Mouse (Mus musculus): Measurements from ENCODE around the gene Rarres1.

DNA sequence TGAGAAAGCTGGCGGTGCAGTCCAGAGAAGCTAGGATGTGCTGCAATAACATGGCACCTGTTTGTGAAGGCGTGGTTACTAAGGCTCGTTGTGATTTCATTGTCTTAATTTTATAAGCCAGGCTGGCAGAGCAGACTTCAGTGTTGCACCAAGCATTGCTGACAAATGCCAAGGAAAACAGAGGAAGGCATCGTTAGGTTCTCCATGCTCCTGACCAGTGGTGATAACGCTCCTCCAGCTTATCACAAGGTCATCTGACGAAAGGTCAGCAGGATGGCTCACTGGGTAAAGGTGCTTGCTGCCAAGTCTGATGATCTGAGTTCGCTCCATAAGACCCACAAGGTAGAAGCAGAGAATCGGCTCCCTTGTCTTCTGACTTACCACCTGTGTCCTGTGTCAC, 7.4 kb upstream of the Rarres1 start:
- TF ChIP-seq CTCF (IDR thresholded peaks at IDR 0.05): no peak
- TF ChIP-seq EP300 (IDR thresholded peaks at IDR 0.05): no peak
